Mouse (Mus musculus) heart, adult 2 months (tissue): ENCODE data around the gene Hnrnpul1.

Experiments
- CTCF ChIP-seq: fragments of 200-600 bp; IDR thresholded peaks from 2 replicates; pipeline ENCODE4 v1.8.1; 2022; ENCODE audit warnings: antibody characterized with exemption, mild to moderate bottlenecking, moderate library complexity
- EP300 ChIP-seq: fragments of 200-500 bp; IDR thresholded peaks from 2 replicates; pipeline ENCODE4 v1.6.1; 2011; ENCODE audit warnings: low read depth, low read length, control low read depth; ENCODE audit not compliant: insufficient read depth
- POLR2A ChIP-seq: fragments of 200-500 bp; IDR thresholded peaks from 2 replicates; pipeline ENCODE4 v1.6.1; 2011; ENCODE audit warnings: mild to moderate bottlenecking, low read depth, low read length, control low read depth; ENCODE audit not compliant: insufficient read depth

GRCm38 (mm10) chr7:25729396-25729795, 25.2 kb downstream of the Hnrnpul1 start:
- TF ChIP-seq CTCF: no peak
- no peak for TF ChIP-seq POLR2A
- TF ChIP-seq EP300: no peak
